Mouse (Mus musculus) midbrain, embryonic 13.5 days (tissue): ENCODE data around the gene Eif1. TPM values are rescaled to one million over a fixed set of nuclear protein-coding genes. Genes with fewer than 3 reads are reported as not detected.

Experiments
- ATAC-seq: fragments of 200-750 bp; cut with Nextera tagmentation; 2 replicates; pipeline ENCODE4 v1.8.0; 2017; ENCODE audit warnings: mild to moderate bottlenecking, moderate TSS enrichment, moderate library complexity
- H3K27ac ChIP-seq: fragments of 300-500 bp; sonication (generic); 2 replicates; pipeline ENCODE4 v1.5.1; 2015; ENCODE audit warnings: inconsistent platforms, mild to moderate bottlenecking, moderate library complexity
- H3K27me3 ChIP-seq: fragments of 300-500 bp; sonication (generic); 2 replicates; pipeline ENCODE4 v1.6.1; 2015; ENCODE audit warnings: mild to moderate bottlenecking, inconsistent platforms
- H3K36me3 ChIP-seq: fragments of 300-500 bp; sonication (generic); 2 replicates; pipeline ENCODE4 v1.6.1; 2015; ENCODE audit warnings: mild to moderate bottlenecking, inconsistent platforms
- H3K4me1 ChIP-seq: fragments of 300-500 bp; sonication (generic); replicated peaks from 2 replicates; pipeline ENCODE4 v1.6.1; 2015; ENCODE audit warnings: inconsistent platforms
- H3K4me2 ChIP-seq: fragments of 300-500 bp; sonication (generic); replicated peaks from 2 replicates; pipeline ENCODE4 v1.6.1; 2015; ENCODE audit warnings: moderate library complexity, mild to moderate bottlenecking, inconsistent platforms
- H3K4me3 ChIP-seq: fragments of 300-500 bp; sonication (generic); replicated peaks from 2 replicates; pipeline ENCODE4 v1.5.1; 2015; ENCODE audit warnings: mild to moderate bottlenecking, inconsistent platforms
- H3K9ac ChIP-seq: fragments of 300-500 bp; sonication (generic); replicated peaks from 2 replicates; pipeline ENCODE4 v1.6.1; 2015; ENCODE audit warnings: mild to moderate bottlenecking, inconsistent platforms
- H3K9me3 ChIP-seq: fragments of 300-500 bp; sonication (generic); 2 replicates; pipeline ENCODE4 v1.6.1; 2016; ENCODE audit warnings: mild to moderate bottlenecking, inconsistent platforms
- WGBS: fragments of 180-500 bp; shearing (Covaris S2); methylation state at CpG from one replicate; pipeline ENCODE4 v1.1.7; 2015; 5-methylcytosine and 5-hydroxymethylcytosine counted together
- polyA plus RNA-seq: library from polyadenylated mRNA; unstranded; fragments of >200 nt; fragmentation: Nextera tagmentation; extraction: Ambion mirVana; gene quantifications from 2 replicates; pipeline ENCODE4 v1.2.1, GENCODE M21; 2015

Gene Eif1
- polyA plus RNA-seq, result 1,443 and 1,564 TPM in 2 replicates

- peak; percentile 90 for ATAC-seq
- under 1% methylated on average over 55 of the region's 58 CpGs for WGBS
- Histone ChIP-seq H3K27ac (peak within 1 kb of the TSS; percentile 98), H3K27me3 (no peaks in the 10 kb centered on the region), H3K4me3 (peak within 1 kb of the TSS; percentile 78), H3K9ac (peak within 1 kb of the TSS; percentile 96), H3K36me3 (peaks cover 19% of the 10 kb centered on the region), H3K4me2 (peak within 1 kb of the TSS; percentile 90), H3K4me1 (peaks cover 19% of the 10 kb centered on the region), H3K9me3 (no peaks in the 10 kb centered on the region)
These were observed at the start of gene Eif1 for GRCm38 (mm10) chr11:100319492-100320171. TSS of gene Eif1 (plus strand) at chr11:100319885.

GRCm38 (mm10) chr11:100271878-100272277, 47.8 kb upstream of the Eif1 start:
- WGBS, result 87% methylated on average over 1 of the region's 1 CpGs
- Histone ChIP-seq H3K27me3 (no peaks in the 10 kb centered on the region), H3K27ac (no peak overlapping the region), H3K4me2 (no peak overlapping the region), H3K4me1 (no peaks in the 10 kb centered on the region), H3K4me3 (no peak overlapping the region), H3K9ac (no peak overlapping the region), H3K9me3 (no peaks in the 10 kb centered on the region), H3K36me3 (no peaks in the 10 kb centered on the region)
- no peak for ATAC-seq

GRCm38 (mm10) chr11:100274719-100275118, 45.0 kb upstream of the Eif1 start:
- Histone ChIP-seq H3K4me3 (no peak overlapping the region), H3K36me3 (no peaks in the 10 kb centered on the region), H3K27ac (no peak overlapping the region), H3K9me3 (no peaks in the 10 kb centered on the region), H3K4me1 (no peaks in the 10 kb centered on the region), H3K4me2 (no peak overlapping the region), H3K9ac (no peak overlapping the region), H3K27me3 (no peaks in the 10 kb centered on the region)
- WGBS, result 65% methylated on average over 7 of the region's 7 CpGs
- ATAC-seq, result no peak

GRCm38 (mm10) chr11:100275466-100275865, 44.2 kb upstream of the Eif1 start:
- H3K4me3 ChIP-seq, result no peak overlapping the region
- no peak overlapping the region for H3K9ac ChIP-seq
- no peaks in the 10 kb centered on the region for H3K27me3 ChIP-seq
- 54% methylated on average over 5 of the region's 5 CpGs for WGBS
- no peaks in the 10 kb centered on the region for H3K4me1 ChIP-seq
- H3K36me3 ChIP-seq, result no peaks in the 10 kb centered on the region
- H3K27ac ChIP-seq, result no peak overlapping the region
- H3K9me3 ChIP-seq, result no peaks in the 10 kb centered on the region
- ATAC-seq, result no peak
- no peak overlapping the region for H3K4me2 ChIP-seq

GRCm38 (mm10) chr11:100277726-100278480, 41.8 kb upstream of the Eif1 start:
- Histone ChIP-seq H3K27ac (no peak overlapping the region), H3K4me2 (no peak overlapping the region), H3K9ac (no peak overlapping the region), H3K9me3 (no peaks in the 10 kb centered on the region), H3K36me3 (no peaks in the 10 kb centered on the region), H3K4me1 (no peaks in the 10 kb centered on the region), H3K27me3 (no peaks in the 10 kb centered on the region), H3K4me3 (no peak overlapping the region)
- no peak for ATAC-seq
- WGBS, result 76% methylated on average over 15 of the region's 15 CpGs

- Histone ChIP-seq H3K9ac (no peak overlapping the region), H3K36me3 (no peaks in the 10 kb centered on the region), H3K4me1 (no peaks in the 10 kb centered on the region), H3K27ac (no peak overlapping the region), H3K27me3 (no peaks in the 10 kb centered on the region), H3K9me3 (no peaks in the 10 kb centered on the region), H3K4me3 (no peak overlapping the region), H3K4me2 (no peak overlapping the region)
- WGBS, result 75% methylated on average over 5 of the region's 5 CpGs
- no peak for ATAC-seq
These were observed 40.9 kb upstream of the Eif1 start for GRCm38 (mm10) chr11:100278759-100279158.

GRCm38 (mm10) chr11:100281596-100282544, 37.8 kb upstream of the Eif1 start:
- H3K4me1 ChIP-seq, result peaks cover 3% of the 10 kb centered on the region; the same call in 1 of the 2 replicates
- H3K9ac ChIP-seq, result no peak overlapping the region
- no peak overlapping the region for H3K4me3 ChIP-seq
- 21% methylated on average over 11 of the region's 11 CpGs for WGBS
- H3K27ac ChIP-seq, result no peak overlapping the region
- no peaks in the 10 kb centered on the region for H3K9me3 ChIP-seq
- no peak overlapping the region for H3K4me2 ChIP-seq
- peak; percentile 82 for ATAC-seq
- no peaks in the 10 kb centered on the region for H3K27me3 ChIP-seq
- H3K36me3 ChIP-seq, result no peaks in the 10 kb centered on the region

GRCm38 (mm10) chr11:100282549-100282948, 37.1 kb upstream of the Eif1 start:
- H3K27me3 ChIP-seq, result no peaks in the 10 kb centered on the region
- H3K27ac ChIP-seq, result no peak overlapping the region
- H3K4me3 ChIP-seq, result no peak overlapping the region
- no peak overlapping the region for H3K9ac ChIP-seq
- no peaks in the 10 kb centered on the region for H3K9me3 ChIP-seq
- H3K36me3 ChIP-seq, result no peaks in the 10 kb centered on the region
- ATAC-seq, result peak; percentile 38; the same call in 1 of the 2 replicates
- peaks cover 3% of the 10 kb centered on the region; the same call in 1 of the 2 replicates for H3K4me1 ChIP-seq
- no peak overlapping the region for H3K4me2 ChIP-seq
- WGBS, result 22% methylated on average over 10 of the region's 10 CpGs

GRCm38 (mm10) chr11:100284988-100285387, 34.7 kb upstream of the Eif1 start:
- no peak for ATAC-seq
- H3K27ac ChIP-seq, result no peak overlapping the region
- H3K4me2 ChIP-seq, result no peak overlapping the region
- WGBS, result 85% methylated on average over 4 of the region's 4 CpGs
- no peaks in the 10 kb centered on the region for H3K27me3 ChIP-seq
- H3K9ac ChIP-seq, result no peak overlapping the region
- no peak overlapping the region for H3K4me3 ChIP-seq
- H3K36me3 ChIP-seq, result no peaks in the 10 kb centered on the region
- peaks cover 3% of the 10 kb centered on the region; the same call in 1 of the 2 replicates for H3K4me1 ChIP-seq
- no peaks in the 10 kb centered on the region for H3K9me3 ChIP-seq

- no peak for ATAC-seq
- H3K9ac ChIP-seq, result no peak overlapping the region
- 36% methylated on average over 10 of the region's 10 CpGs for WGBS
These were observed 32.7 kb upstream of the Eif1 start for GRCm38 (mm10) chr11:100287024-100287423.

GRCm38 (mm10) chr11:100288942-100289341, 30.7 kb upstream of the Eif1 start:
- no peak for ATAC-seq
- whole genome bisulfite sequencing, result 90% methylated on average over 6 of the region's 6 CpGs

More at GRCm38 (mm10) chr11:100287024-100287423, 32.7 kb upstream of the Eif1 start:
- Histone ChIP-seq H3K36me3 (no peaks in the 10 kb centered on the region), H3K27me3 (no peaks in the 10 kb centered on the region), H3K27ac (no peak overlapping the region), H3K4me3 (no peak overlapping the region), H3K4me2 (no peak overlapping the region), H3K4me1 (peaks cover 3% of the 10 kb centered on the region; the same call in 1 of the 2 replicates), H3K9me3 (no peaks in the 10 kb centered on the region)

More at GRCm38 (mm10) chr11:100288942-100289341, 30.7 kb upstream of the Eif1 start:
- Histone ChIP-seq H3K9ac (no peak overlapping the region), H3K36me3 (no peaks in the 10 kb centered on the region), H3K4me1 (peaks cover 12% of the 10 kb centered on the region), H3K9me3 (no peaks in the 10 kb centered on the region), H3K27ac (no peak overlapping the region), H3K27me3 (no peaks in the 10 kb centered on the region), H3K4me2 (no peak overlapping the region), H3K4me3 (no peak overlapping the region)
